Mouse (Mus musculus): Measurements from ENCODE around the gene Olfr827.

- TF ChIP-seq CTCF (IDR thresholded peaks at IDR 0.05; ENCODE audit: low read depth) (no peak), EP300 (IDR thresholded peaks at IDR 0.05; ENCODE audit: low read depth) (no peak)
Measured at GRCm38 (mm10) chr10:130234576-130234975, 20.4 kb upstream of the Olfr827 start.

All from heart, postnatal 0 days (tissue).